Mouse (Mus musculus): ENCODE results near the gene Gm8453. TPM values are rescaled to one million over a fixed set of nuclear protein-coding genes. Genes with fewer than 3 reads are reported as not detected.
"Not testable (repeated sequence)": the region's sequence is repeated elsewhere in the genome, so short reads cannot be mapped to it uniquely, and the experiment has no call there.

Gm8453 gene
- not detected in 2 replicates for polyA plus RNA-seq (2016; fragmentation: Nextera tagmentation; extraction: Ambion mirVana)

GRCm38 (mm10) chr7:22229384-22229783 lies at the start of gene Gm8453:
TSS of gene Gm8453 (minus strand) at chr7:22229484.
- not testable (repeated sequence) for H3K4me2 ChIP-seq (replicated peaks); H3K27me3 ChIP-seq; ATAC-seq (ENCODE audit: insufficient number of reproducible peaks, insufficient read depth, low FRiP score, low TSS enrichment); H3K36me3 ChIP-seq; H3K4me3 ChIP-seq; H3K9ac ChIP-seq; H3K4me1 ChIP-seq; H3K9me3 ChIP-seq; H3K27ac ChIP-seq
- 19% methylated on average over 2 of the region's 2 CpGs for WGBS

GRCm38 (mm10) chr7:22201164-22201563 lies 28.1 kb downstream of the Gm8453 start, which contains the start of gene Gm8653:
TSS of gene Gm8653 (minus strand) at chr7:22201264.
- H3K9me3 ChIP-seq; H3K9ac ChIP-seq; H3K4me3 ChIP-seq; H3K27me3 ChIP-seq; ATAC-seq (ENCODE audit: insufficient number of reproducible peaks, insufficient read depth, low FRiP score, low TSS enrichment); H3K4me2 ChIP-seq (replicated peaks); H3K27ac ChIP-seq; H3K4me1 ChIP-seq; H3K36me3 ChIP-seq: not testable (repeated sequence)
- WGBS, result no CpG with 5 or more reads among the region's 2 CpGs

- H3K9ac ChIP-seq; H3K4me1 ChIP-seq; H3K4me3 ChIP-seq; ATAC-seq (ENCODE audit: insufficient number of reproducible peaks, insufficient read depth, low FRiP score, low TSS enrichment); H3K27ac ChIP-seq; H3K27me3 ChIP-seq; H3K9me3 ChIP-seq; H3K4me2 ChIP-seq (replicated peaks); H3K36me3 ChIP-seq: not testable (repeated sequence)
- WGBS, result no CpG with 5 or more reads among the region's 3 CpGs
Observed at GRCm38 (mm10) chr7:22189077-22189476, 40.2 kb downstream of the Gm8453 start, which contains the start of gene Vmn1r143. TSS of gene Vmn1r143 (plus strand) at chr7:22189377.

Other genes with a start within 250 kb of the Gm8453 start
- not detected in 2 replicates for gene Vmn1r137, start 234.9 kb downstream of the Gm8453 start, polyA plus RNA-seq (2016; fragmentation: Nextera tagmentation; extraction: Ambion mirVana)
- gene Vmn1r138, start 200.6 kb downstream of the Gm8453 start, polyA plus RNA-seq (2016; fragmentation: Nextera tagmentation; extraction: Ambion mirVana), result not detected in 2 replicates
- gene Gm6176, start 173.2 kb downstream of the Gm8453 start, polyA plus RNA-seq (2016; fragmentation: Nextera tagmentation; extraction: Ambion mirVana), result not detected in 2 replicates
- gene Vmn1r139, start 160.4 kb downstream of the Gm8453 start, polyA plus RNA-seq (2016; fragmentation: Nextera tagmentation; extraction: Ambion mirVana), result not detected in 2 replicates
- gene Gm16451, start 111.2 kb downstream of the Gm8453 start, polyA plus RNA-seq (2016; fragmentation: Nextera tagmentation; extraction: Ambion mirVana), result not detected in 2 replicates
- not detected in 2 replicates for gene Gm10666, start 94.7 kb downstream of the Gm8453 start, polyA plus RNA-seq (2016; fragmentation: Nextera tagmentation; extraction: Ambion mirVana)
- gene Vmn1r142, start 65.4 kb downstream of the Gm8453 start, polyA plus RNA-seq (2016; fragmentation: Nextera tagmentation; extraction: Ambion mirVana), result not detected in 2 replicates
- gene Vmn1r143, start 40.1 kb downstream of the Gm8453 start, polyA plus RNA-seq (2016; fragmentation: Nextera tagmentation; extraction: Ambion mirVana), result not detected in 2 replicates
- not detected in 2 replicates for gene Gm8653, start 28.2 kb downstream of the Gm8453 start, polyA plus RNA-seq (2016; fragmentation: Nextera tagmentation; extraction: Ambion mirVana)
- not detected in 2 replicates for gene Gm4187, start 100.2 kb upstream of the Gm8453 start, polyA plus RNA-seq (2016; fragmentation: Nextera tagmentation; extraction: Ambion mirVana)
- gene Gm8660, start 141.6 kb upstream of the Gm8453 start, polyA plus RNA-seq (2016; fragmentation: Nextera tagmentation; extraction: Ambion mirVana), result not detected in 2 replicates
- gene Vmn1r148, start 184.1 kb upstream of the Gm8453 start, polyA plus RNA-seq (2016; fragmentation: Nextera tagmentation; extraction: Ambion mirVana), result not detected in 2 replicates
- not detected in 2 replicates for gene Vmn1r149, start 208.7 kb upstream of the Gm8453 start, polyA plus RNA-seq (2016; fragmentation: Nextera tagmentation; extraction: Ambion mirVana)
- gene Gm10665, start 234.6 kb upstream of the Gm8453 start, polyA plus RNA-seq (2016; fragmentation: Nextera tagmentation; extraction: Ambion mirVana), result not detected in 2 replicates

Measured in embryonic facial prominence, embryonic 12.5 days (tissue).